Mouse (Mus musculus): ENCODE measurements around the gene Clpb.

GRCm38 (mm10) chr7:101682886-101683285 is 19.5 kb downstream of the Clpb start:
- TF ChIP-seq CTCF (IDR thresholded peaks at IDR 0.05; ENCODE audit: borderline replicate concordance, control insufficient read depth, extremely low read depth, insufficient read depth, low read length, poor library complexity): no peak
- no peak for TF ChIP-seq POLR2A (IDR thresholded peaks at IDR 0.05; ENCODE audit: control insufficient read depth, extremely low read depth, insufficient read depth, low read length, poor library complexity)
